Mouse (Mus musculus) heart, postnatal 4 days (tissue): ENCODE results near the gene Cfap45. TPM values are rescaled to one million over a fixed set of nuclear protein-coding genes. Genes with fewer than 3 reads are reported as not detected.
A peak's percentile ranks its signal among the peaks of the same experiment; 100 is the strongest.

Experiments
- DNase-seq: peaks from one replicate; pipeline ENCODE4 v3.0.0; 2021
- total RNA-seq, 2 experiments: library from RNA; stranded (reverse); gene quantifications; 2 replicates each; pipeline ENCODE4 v1.2.3; 2021

Cfap45 gene
- total RNA-seq, 2 experiments from 2014 or later: 3.3 to 3.5 TPM

DNA sequence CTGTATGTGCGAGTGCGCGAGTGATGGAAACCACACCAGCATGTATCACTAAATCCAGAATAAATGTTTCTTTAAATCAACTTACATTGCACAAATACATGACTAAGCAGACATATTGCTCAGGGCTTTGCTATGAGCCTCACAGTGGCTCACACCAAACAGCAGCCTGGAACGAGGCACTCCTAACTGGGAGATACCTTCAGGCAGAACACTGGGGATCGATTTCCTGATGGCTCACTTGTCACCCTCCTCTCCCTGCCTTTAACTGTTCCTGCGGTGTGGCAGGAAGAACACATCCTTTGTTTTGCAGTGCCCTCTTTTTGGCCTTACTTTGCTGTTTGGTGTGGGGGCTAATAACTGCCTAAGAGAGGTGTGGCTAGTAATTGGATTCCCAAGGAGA lies 957 bp upstream of the Cfap45 start:
- DNase-seq: no peak

DNA sequence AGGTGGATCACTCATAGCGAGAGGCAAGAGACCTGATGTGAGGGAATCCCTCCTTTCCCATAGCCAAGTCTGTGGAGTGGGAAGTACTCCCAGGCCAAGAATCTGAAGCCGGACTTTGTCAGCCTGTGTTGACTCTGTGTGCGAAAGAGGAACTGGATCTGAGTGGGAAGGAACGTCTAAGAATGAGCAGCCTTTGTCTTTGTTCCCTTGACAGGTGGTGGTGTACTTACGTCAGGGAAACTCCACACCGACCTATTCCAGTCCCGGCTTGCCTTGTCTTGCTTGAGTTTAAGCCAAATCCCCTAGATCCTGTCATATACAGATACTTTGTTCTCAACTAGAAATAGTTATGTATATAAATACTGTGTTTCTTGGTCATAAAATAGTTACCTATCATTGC lies 1.9 kb downstream of the Cfap45 start:
- DNase-seq: peak; percentile 21

DNA sequence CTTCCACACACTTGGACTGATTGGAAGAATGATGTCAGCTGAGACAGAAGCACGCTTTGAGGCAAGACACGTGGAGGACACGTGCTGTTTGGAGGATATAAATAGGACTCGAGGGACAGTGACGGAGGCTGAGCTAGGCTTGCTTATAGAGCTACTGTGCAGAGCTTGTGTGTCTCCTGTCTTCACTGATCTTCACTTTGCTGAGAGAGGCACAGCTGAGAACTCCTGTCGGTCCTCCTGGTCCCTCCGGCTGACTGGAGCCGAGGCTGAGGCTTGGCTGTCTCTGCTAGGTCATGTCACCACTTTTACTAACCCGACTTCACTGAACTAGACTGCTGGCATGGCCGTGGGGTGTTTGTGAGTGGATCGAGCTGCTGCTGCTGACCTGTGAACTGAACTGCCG lies 3.1 kb downstream of the Cfap45 start:
- peak; percentile 55 for DNase-seq

DNA sequence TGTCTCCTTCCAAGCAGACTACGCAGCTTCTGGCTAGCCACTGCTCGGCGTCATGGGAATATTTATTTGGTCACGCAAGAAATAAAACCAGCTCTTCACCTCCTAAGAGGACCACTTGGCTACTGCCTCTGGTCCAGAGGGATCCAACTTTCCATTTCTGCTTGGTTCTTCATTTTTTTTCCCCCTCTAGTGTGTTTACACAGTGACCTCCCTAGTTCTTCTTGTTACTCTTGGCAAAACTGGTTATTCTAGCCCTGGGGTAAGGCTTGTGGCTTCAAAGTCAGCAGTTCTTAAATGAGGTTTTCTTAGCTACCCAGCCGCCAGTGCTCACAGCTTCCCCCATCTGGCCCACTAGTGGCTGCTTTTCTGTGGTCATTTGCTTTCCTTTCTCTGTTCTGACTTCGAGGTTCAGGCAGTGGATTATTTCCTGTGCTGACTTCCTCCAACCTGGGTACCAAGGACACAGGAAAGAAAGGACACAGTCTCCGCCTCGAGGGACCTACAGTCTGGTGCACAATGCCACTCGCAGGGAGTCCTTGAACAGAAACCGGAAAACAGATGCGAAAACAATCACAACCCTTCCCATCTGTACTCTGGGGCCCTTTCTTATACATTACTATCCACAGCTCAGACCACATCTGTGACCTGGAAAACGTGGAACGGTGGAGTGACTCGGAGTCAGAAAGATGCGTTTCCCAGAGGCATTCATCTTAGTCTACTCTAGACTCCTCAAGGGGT lies 4.6 kb downstream of the Cfap45 start:
- DNase-seq: peak; percentile 58

DNA sequence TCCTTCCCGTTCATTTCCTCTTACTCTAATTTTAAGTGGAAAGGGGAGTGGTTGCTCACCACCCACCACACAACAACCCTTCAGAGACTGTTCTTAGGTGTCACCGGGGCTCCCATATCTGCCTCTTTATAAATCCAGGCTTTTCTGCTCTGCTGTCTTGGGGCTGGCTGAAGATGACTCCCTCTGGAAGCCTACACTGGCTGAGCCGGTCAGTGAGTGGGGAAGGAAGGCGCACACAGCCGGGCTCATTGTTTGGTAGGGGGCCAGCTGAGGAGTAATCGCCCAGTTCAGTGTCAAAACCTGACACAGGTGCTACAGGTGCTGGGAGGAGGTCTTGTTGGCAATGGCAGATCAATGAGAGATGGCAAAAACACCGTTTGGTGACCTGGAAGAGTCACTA lies 5.4 kb downstream of the Cfap45 start:
- DNase-seq: no peak

DNA sequence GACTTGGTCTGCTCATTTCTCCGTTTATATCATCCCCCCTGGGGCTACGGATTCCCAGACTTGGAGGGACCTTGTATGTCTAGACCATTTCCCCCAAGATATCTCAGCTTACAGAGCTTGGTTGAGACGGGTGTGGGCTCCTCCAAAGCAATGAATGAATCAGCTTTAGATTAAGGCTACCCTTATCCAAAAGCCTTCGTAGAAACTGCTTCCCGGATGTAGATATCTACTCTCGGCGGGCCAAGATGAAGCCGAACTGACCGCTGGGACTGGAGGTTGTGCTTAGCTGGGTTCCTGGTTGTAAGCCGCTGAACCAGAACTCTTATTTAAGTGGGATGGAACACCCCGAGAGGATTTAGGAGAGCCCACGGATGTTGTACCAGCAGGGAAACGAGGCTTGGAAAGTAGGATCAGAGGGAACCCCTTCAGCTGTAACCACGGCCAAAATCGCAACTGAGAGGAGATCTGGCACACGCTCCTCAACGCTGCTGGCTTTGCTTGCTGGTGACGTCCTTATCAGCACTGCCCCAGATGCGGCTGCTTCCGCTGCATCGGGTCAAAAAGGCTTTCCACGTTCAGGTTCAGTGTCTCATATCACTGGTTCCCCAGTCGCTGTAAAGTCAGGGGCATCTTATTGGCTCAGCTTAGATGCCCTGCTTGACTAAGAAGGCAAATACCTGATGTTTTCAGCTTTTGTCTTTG lies 5.9 kb downstream of the Cfap45 start:
- DNase-seq: peak; percentile 72

DNA sequence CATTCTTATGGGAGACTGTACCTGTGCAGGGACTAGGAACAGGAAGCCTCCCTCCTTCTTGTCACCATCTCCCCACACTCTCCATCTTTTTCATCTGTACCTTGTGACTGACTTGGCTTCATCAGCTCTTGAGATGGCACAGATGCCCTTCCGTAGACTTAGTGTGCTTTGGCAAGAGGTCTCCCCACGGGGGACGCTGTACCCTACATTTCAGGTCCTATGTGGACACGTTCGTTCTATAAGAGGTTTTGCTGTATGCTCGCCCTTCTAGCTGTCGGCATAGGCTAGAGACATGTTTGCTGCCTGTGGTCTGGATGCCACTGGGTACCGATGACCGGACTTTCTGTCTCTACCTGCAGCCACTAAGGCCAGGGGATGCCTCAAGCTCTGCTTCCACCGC lies 6.8 kb downstream of the Cfap45 start:
- no peak for DNase-seq

DNA sequence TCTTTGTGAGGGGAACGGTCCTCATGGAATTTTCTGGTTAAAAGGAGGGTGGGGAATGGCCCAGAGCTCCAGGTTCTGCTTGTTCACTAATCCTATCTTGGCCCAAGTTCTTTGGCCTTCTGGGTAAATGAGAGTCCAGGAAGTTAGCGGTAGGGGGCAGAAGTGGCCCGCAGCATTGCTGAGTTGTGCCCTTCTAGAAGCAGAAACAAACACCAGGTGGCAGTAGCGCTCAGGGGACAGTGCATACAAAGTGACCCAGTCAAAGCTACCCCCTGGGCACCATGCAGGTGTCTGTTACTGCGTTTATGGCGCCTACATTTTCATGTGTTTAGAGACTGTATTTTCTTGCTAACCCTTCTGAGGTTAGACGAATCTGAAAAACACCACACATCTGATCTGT lies 8.1 kb downstream of the Cfap45 start:
- peak; percentile 96 for DNase-seq

DNA sequence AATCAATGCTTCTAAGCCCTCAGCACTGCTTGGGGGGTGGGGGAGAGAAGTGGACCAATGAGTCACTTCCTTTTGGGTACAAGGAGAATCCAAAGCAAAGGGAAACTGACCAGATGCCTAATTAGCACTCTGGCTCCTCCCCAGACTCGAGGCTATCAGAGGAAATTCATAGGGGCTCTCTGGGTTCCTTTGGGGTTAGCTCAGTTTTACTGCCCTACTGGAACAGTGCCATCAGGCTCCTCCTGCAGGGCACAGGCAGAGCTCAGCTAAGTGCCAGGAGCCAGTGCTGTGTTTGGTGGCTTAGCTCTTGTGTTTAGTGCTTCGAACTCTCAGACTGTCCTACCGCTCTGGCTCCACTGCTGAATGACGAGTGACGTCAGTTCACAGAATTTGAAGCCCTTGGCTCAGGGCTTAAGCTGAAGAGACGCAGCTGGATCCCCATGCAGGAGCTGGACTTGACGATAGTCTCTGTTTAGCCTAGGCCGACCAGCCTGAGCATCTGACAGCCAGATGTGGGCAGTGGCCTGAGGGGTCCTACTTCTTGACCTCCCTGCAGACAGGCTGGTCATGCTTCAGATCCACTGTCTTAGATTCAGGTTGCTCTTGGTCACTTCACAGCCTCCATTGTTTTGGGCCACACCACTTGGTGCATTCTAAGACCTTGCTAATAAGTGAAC lies 10.1 kb downstream of the Cfap45 start:
- DNase-seq: no peak

DNA sequence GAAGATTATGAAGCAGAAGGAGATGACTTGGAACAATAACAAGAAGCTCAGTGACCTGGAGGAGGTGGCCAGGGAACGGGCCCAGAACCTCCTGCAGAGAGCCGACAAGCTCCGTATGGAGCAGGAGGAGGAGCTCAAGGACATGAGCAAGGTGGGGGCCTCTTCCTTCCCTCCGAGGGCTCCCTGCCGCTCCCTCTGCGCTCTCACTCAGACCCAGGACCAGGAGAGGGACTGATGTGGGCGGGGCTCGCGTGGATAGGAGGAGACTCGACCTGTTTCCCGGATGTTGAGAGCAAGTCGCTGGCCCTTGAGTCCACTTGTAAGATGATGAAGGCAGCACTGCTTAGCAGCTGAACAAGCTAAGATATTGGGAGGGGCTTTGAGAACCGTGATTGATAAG lies 11.9 kb downstream of the Cfap45 start:
- peak; percentile 39 for DNase-seq

DNA sequence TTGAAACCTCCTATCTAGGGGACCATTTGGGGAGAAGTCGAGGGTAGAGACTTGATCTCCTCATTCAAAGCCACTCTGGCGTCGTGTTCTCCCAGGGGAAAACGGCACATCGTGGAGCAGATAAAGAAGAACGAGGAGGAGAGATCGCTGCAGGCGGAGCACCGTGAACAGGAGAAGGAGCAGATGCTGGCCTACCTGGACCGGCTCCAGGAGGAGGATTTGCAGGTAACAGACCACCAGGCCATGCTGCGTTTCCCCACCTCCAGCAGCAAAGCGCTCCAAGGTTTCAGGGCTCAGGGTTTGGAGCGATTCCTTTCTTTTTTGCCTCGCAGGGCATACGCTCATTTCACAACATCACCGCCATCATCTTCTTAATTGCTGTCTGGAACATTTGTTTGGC lies 14.5 kb downstream of the Cfap45 start:
- DNase-seq: no peak

DNA sequence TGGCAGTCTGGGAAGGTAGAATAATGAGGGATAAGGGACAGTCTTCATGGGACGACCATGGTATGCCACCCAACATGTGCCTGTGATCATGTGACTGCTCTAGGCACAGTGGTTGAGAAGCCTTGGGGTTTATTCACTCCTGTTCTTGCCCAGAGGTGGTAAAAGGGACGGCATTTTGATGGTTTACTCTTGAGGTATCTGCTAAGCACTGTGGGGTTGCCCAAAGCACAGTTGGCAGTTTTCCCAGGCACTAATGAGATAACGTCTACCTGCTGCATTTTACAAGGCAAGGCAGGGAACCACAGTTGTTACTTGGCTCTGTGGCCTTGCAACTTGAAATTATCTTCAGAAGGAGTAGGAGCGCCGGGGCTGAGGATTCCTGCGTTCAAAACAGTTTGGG lies 19.2 kb downstream of the Cfap45 start:
- no peak for DNase-seq

DNA sequence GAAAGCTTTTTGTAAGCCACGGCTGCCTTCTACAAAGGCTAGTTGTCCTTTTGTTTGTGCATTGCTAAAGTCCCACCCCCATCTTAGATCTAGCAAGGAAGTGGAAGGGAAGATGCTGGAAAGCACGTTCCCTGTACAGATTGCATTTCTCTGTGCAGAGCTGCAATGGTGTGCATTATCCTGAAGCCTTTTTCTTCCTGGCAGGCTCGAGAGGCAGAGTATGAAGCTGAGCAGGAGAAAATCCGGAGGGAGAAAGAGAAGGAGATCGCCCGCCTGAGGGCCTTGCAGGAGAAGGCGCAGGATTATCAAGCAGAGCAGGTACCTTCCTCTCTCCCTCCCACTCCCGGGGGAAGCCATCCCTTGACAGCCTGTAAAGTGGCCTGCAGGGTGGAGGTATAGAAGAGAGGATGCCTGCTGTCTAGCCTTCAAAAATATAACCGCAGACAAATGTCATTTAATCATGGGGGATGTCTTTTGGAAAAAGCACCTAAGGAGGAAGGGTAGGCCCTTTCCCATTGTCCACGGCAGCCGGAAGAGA lies 19.8 kb downstream of the Cfap45 start:
- no peak for DNase-seq

DNA sequence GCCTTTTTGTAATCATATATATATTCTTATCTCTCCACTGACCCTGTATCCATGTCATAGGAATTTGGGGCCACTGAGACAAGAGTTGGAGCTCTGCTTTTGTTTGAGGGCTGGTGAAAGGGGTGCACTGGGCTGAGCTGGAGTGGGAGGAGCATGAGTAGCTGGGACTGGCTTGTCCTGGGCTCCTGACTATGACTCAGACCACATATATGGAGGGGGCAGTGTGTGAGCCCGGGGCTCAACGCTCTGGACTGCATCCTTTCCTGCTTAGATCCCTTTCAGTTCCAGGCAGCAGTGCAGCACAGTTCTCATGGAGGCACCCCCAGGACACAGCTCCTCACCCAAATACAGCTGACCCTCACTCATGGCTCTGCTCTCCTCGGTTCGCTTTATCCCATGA lies 25.5 kb downstream of the Cfap45 start:
- DNase-seq: no peak

DNA sequence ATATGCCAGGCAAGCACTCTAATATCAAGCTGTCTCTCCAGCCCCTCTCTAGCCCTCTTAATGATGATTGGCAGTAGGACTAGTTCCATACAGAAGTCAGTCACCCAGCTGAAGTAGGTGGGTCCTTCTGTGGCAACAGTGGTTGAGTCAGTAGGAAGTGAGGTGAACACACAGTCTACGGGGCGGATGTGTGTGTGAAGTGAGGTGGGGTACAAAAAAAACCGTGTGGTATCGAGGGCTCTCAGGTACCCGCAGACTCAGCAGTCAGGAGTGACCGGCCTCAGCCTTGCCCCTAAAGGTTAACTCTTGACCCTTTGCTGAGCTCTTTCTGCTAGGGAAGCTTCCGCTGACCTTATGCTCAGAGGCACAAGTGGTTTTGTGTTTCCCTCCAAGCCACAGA lies 27.9 kb downstream of the Cfap45 start:
- DNase-seq: no peak

DNA sequence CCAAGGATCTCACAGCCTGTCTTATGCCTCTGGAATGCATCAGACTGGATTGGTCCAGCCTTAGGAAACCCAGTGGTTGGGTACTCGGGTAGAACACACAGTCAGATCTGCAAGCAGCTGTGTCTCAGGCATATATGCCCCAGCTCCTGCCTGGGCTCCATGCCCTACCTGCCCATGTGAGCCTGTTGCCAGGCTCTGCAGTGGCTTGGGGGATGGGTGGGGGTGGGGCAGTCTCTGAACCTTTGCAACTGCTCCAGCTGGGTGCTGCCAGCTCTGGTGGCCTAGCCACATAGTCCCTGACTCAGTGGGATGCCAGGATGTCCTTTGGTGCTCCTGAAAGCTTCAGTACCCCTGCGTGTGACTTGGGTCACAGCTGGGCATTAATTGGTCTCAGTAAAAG lies 28.7 kb downstream of the Cfap45 start:
- no peak for DNase-seq

DNA sequence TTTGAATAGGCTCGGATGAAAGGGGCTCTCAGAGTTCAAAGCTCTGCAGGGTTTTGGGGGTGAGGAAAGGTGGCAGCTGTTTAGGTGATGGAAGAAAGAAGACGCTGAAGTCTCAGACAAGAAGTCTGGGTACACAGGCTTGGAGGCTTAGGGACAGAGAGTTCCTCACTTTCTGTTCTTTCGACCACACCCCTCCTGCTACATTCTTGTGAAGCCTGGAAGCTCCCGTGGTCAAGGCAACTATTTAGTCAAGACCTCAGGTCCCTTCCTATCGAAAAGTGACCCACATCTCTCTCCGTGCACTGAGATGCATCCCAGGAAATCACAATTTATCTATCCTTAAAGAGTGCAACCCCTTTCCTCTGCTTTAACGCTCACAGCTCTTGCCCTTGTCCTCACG lies 29.1 kb downstream of the Cfap45 start:
- DNase-seq: no peak

DNA sequence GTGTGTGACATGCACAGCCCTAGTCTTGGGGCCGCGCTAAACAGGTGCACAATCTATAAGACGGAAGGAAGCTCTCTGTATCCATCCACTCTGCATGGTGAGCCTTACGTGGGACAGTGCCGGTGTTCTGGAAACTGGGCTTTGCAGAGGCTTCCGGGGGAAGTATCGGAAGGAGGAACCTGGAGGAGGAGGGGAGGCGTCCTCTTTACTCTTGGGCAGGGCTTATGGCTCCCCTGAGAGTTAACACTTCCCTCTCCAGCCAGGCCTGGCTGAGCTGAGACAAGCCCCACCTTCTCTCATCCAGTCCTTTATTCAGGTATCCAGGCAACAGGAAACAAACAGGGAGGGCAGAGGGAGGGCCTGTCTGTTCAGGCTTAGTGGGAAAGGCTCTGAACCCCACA lies 29.9 kb downstream of the Cfap45 start:
- DNase-seq: peak; percentile 58

DNA sequence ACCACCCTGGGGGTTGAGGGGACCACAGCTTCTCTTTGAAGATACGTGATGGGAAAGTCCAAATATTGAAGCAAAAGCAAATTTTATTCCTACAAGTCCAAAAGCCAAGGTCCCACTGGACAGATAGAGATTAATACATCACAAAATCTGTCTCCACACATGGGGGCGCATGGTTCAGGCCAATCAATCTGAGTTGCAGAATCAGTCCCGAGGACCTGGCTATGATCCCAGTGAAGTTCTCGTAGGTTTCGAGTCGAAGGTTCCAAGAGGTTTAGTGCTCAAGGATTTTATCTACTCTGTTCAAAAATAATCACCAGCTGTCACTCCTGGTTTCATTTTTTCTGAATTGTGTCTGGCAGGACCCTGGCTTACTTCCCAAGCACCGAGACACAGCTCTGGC lies 30.4 kb downstream of the Cfap45 start:
- DNase-seq: peak; percentile 21

DNA sequence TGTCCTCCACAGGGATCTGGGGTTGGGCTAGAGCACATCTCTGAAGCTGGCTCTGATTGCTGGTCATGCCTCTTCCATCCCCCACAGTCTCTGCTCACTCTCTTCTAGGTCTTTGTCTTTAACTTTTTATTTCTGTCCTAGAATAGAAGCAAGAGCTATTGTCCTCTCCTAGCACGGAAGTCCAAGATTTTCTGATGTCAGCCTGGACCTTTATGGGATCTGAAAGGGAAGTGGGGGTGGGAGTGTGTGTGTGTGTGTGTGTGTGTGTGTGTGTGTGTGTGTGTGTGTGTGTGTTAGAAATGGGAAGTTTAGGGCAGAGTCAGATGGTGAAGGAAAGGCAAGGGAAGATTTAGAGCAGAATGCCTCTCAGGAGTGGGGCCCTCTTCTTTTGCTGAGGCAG lies 32.0 kb downstream of the Cfap45 start:
- peak; percentile 26 for DNase-seq

DNA sequence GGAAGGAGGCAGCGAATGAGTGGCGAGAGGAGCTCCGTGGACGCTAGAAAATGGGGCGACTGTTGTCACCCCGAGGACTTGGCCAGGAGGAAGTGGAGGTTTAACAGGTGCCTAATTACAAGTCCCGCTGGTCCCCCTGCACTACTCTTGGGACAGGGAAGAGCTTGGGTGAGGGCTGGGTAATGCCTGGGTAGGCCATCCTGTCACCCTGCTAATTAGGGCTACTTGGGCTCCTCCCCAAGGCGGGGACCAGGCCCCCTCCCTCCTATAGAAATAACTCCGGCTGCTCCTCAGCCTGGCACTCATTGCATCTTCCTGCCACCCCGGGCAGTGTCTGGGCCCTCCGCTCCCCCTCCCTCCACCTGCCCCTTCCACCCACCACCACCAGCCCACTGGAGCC lies 35.0 kb downstream of the Cfap45 start, which contains the start of gene Vsig8:
Gene Vsig8, plus strand, starts transcription at position 301 of the 400 bp plus-strand sequence.
- DNase-seq: no peak

DNA sequence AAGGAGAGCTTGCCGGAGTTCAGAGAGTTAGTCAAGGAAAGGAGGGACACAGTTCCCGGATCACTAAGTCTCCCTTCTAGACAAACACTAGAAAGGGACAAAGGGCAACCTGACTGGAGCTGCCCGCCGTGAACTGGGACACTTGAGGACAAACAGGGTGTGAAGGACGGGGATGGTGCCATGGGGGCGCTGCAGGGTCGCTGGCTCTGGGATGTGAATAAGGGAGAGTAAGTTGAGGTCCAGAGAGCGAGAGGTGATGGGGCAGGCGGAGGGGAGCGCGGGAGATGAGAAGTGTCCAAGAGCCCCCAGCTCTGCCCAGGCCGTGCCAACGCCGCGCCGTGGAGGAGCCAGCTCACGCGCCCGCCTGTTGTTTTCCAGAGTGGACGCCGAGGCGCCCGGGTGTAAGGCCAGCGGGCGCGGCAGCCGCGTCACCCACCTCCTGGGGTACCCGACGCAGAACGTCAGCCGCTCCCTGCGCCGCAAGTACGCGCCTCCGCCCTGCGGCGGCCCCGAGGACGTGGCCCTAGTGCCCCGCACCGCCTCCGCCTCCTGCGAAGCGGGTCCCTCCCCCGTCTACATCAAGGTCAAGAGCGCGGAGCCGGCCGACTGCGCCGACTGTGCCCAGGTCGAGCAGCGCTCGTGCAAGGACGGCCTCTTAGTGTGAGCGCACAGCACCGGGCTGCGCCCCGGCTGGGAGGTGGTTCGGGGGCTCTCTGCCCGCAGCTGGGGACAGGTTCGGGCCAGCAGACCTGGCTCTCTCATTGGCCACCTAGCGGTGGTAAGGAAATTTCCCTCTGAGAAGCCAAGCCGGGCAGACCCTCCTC lies 42.3 kb downstream of the Cfap45 start:
- DNase-seq: peak; percentile 73

DNA sequence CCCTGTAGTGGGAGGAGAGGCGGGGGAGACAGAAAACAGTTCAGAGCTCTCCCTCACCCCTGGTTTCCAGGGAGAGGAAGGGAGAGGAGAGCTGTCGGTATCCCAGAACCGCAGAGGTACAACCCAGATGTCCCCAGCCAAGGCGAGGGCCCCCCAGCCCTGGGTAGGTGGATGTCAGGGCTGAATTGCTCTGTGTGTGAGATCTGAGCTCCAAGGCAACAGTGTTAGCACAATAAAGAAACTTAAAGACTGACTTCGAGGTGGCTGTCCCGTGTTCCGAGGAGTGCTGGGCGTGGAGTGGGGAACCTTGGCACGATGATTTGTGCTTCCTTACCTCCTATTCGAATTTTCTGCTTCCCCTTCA lies 42.8 kb downstream of the Cfap45 start:
- DNase-seq: no peak
